In the genomic region with DNA sequence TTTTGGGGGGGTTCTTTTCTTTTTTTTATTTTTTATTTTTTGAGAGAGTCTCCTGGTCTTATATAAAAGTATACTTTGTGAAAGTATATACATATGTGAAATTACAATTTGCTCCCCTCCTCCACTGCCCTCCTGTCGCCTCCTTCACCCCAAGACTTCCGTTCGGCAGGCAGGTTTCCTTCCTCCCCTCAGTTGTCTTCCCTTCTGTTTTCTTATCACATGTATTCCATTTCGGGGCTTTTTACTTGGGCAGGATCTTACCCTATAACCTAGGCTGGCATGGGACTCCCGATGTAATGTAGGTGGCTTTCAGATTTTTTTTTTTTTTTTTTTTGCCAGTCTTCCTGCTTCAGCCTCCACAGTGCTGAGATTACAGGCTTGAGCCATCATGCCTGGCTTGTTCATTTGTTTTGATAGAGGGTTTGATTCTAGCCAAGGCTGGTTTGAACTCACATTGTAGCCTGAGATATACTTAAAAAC, we compare ENCODE assay signal across 8 mouse cellular contexts. TPM values are rescaled to one million over a fixed set of nuclear protein-coding genes. Genes with fewer than 3 reads are reported as not detected.
DNase-seq lines count a peak whose midpoint lies in the region; ATAC-seq and TF ChIP-seq lines count a peak whose summit lies in the region.

No protein-coding gene starts in this region.

- ATAC-seq in kidney, embryonic 16.5 days (ENCODE audit: low FRiP score, low TSS enrichment) = no peak
- no peak for ATAC-seq in hindbrain, postnatal 0 days
- no peak for ATAC-seq in neural tube, embryonic 14.5 days (ENCODE audit: low read depth)

- peak overlapping the region; percentile 4; the same call in 1 of the 2 replicates for H3K9ac ChIP-seq in kidney, embryonic 16.5 days (replicated peaks; ENCODE audit: low read length)
- H3K9ac ChIP-seq in hindbrain, postnatal 0 days (replicated peaks; ENCODE audit: low read length) = no peak overlapping the region
- H3K9ac ChIP-seq in neural tube, embryonic 14.5 days (replicated peaks; ENCODE audit: low read depth, low read length) = no peak overlapping the region

- WGBS in kidney, embryonic 16.5 days = 57% methylated on average over 5 of the region's 5 CpGs
- WGBS in hindbrain, postnatal 0 days = 52% methylated on average over 5 of the region's 5 CpGs
- WGBS in neural tube, embryonic 14.5 days = 42% methylated on average over 5 of the region's 5 CpGs

- H3K4me2 ChIP-seq in kidney, embryonic 16.5 days (replicated peaks; ENCODE audit: low read depth, low read length) = peak overlapping the region; percentile 56
- H3K4me2 ChIP-seq in hindbrain, postnatal 0 days (ENCODE audit: low read depth, low read length) = peak overlapping the region; percentile 62; the same call in 1 of the 2 replicates
- peak overlapping the region; percentile 55; the same call in 1 of the 2 replicates for H3K4me2 ChIP-seq in neural tube, embryonic 14.5 days (ENCODE audit: low read depth, low read length)

- H3K27ac ChIP-seq in kidney, embryonic 16.5 days (ENCODE audit: low read length) = no peak overlapping the region
- no peak overlapping the region for H3K27ac ChIP-seq in hindbrain, postnatal 0 days
- no peak overlapping the region for H3K27ac ChIP-seq in neural tube, embryonic 14.5 days (ENCODE audit: low read depth, low read length)

- TF ChIP-seq CTCF in hindbrain, postnatal 0 days (IDR thresholded peaks at IDR 0.05; ENCODE audit: low read depth) = no peak

- peak overlapping the region; percentile 66 for H3K4me3 ChIP-seq in kidney, embryonic 16.5 days (ENCODE audit: low read length)
- peak overlapping the region; percentile 41; the same call in 1 of the 2 replicates for H3K4me3 ChIP-seq in hindbrain, postnatal 0 days (ENCODE audit: low read length)
- no peak overlapping the region; the same call in 1 of the 2 replicates for H3K4me3 ChIP-seq in neural tube, embryonic 14.5 days (ENCODE audit: low read depth, low read length)

- peaks cover 9% of the 10 kb centered on the region; the same call in 1 of the 2 replicates for H3K27me3 ChIP-seq in kidney, embryonic 16.5 days (ENCODE audit: insufficient read depth, low read length)
- H3K27me3 ChIP-seq in hindbrain, postnatal 0 days (ENCODE audit: insufficient read depth, low read length) = no peaks in the 10 kb centered on the region
- no peaks in the 10 kb centered on the region for H3K27me3 ChIP-seq in neural tube, embryonic 14.5 days (ENCODE audit: control insufficient read depth, insufficient read depth, low read length)

- no peaks in the 10 kb centered on the region for H3K9me3 ChIP-seq in kidney, embryonic 16.5 days (ENCODE audit: low read length)
- H3K9me3 ChIP-seq in hindbrain, postnatal 0 days (ENCODE audit: low read length) = no peaks in the 10 kb centered on the region
- no peaks in the 10 kb centered on the region for H3K9me3 ChIP-seq in neural tube, embryonic 14.5 days (ENCODE audit: control insufficient read depth, low read length)

- H3K36me3 ChIP-seq in kidney, embryonic 16.5 days (ENCODE audit: insufficient read depth, low read length) = no peaks in the 10 kb centered on the region
- no peaks in the 10 kb centered on the region for H3K36me3 ChIP-seq in hindbrain, postnatal 0 days (ENCODE audit: insufficient read depth, low read length)
- no peaks in the 10 kb centered on the region for H3K36me3 ChIP-seq in neural tube, embryonic 14.5 days (ENCODE audit: control insufficient read depth, insufficient read depth, low read length)

- no peak for DNase-seq in kidney, postnatal 25 days
- peak; percentile 8 for DNase-seq in adipocyte (ENCODE audit: low spot score)
- DNase-seq in hindbrain, postnatal 0 days (ENCODE audit: low spot score) = no peak
- DNase-seq in embryo, embryonic 10.5 days (ENCODE audit: low spot score) = no peak
- DNase-seq in testis, postnatal 10 days (ENCODE audit: low spot score) = no peak
- DNase-seq in ovary, postnatal 14 days (ENCODE audit: low spot score) = no peak

- peaks cover 5% of the 10 kb centered on the region; the same call in 1 of the 2 replicates for H3K4me1 ChIP-seq in kidney, embryonic 16.5 days (ENCODE audit: insufficient read depth, low read length)
- no peaks in the 10 kb centered on the region for H3K4me1 ChIP-seq in hindbrain, postnatal 0 days (ENCODE audit: insufficient read depth, low read length)
- no peaks in the 10 kb centered on the region for H3K4me1 ChIP-seq in neural tube, embryonic 14.5 days (ENCODE audit: control insufficient read depth, insufficient read depth, low read length)

RNA-seq across cellular contexts. Expression of gene Msn, which starts 1.7 kb away (rescaled TPM):
- 140 and 149 TPM in 2 replicates for polyA plus RNA-seq in kidney, embryonic 16.5 days (2015; fragmentation: Nextera tagmentation; extraction: Ambion mirVana)
- total RNA-seq in hindbrain, postnatal 0 days (2014; rRNA removed) = 23.3 and 23.7 TPM in 2 replicates
- polyA plus RNA-seq in hindbrain, postnatal 0 days (2015; fragmentation: Nextera tagmentation; extraction: Ambion mirVana) = 31.6 and 33.1 TPM in 2 replicates
- 30.1 and 53.3 TPM in 2 replicates for polyA plus RNA-seq in neural tube, embryonic 14.5 days (2014; fragmentation: Nextera tagmentation; extraction: Ambion mirVana)
